Mouse (Mus musculus): ENCODE measurements at regions not wholly inside any gene's neighbourhood (a gene's known extent, or its start where the extent isn't known, plus 50 kb on each side); places are given as distances from the start of the nearest gene placed in this dataset.

DNA sequence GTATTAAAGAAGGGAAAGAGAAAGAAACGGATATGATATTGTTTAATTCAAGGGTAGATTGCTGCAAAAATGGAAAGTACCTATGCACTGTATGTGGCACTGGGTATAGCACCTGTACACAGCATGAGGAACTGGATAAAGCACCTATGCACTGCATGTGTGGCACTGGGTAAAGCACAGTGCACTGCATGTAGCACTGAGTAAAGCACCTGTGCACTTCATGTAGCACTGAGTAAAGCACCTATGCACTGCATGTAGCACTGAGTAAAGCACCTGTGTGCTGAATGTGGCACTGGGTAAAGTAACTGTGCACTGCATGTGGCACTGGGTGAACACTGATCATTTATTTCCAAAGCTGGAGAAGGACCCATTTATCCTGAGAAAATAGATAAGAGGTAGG lies 280.2 kb upstream of the Fam49a start:
- Histone ChIP-seq H3K36me3 (no peaks in the 10 kb centered on the region), H3K9me3 (no peaks in the 10 kb centered on the region), H3K4me1 (replicated peaks) (no peaks in the 10 kb centered on the region), H3K27ac (no peak overlapping the region), H3K4me3 (no peak overlapping the region), H3K27me3 (ENCODE audit: insufficient read depth, poor library complexity, severe bottlenecking) (no peaks in the 10 kb centered on the region)
- DNase-seq (ENCODE audit: low spot score) = no peak
- 86% methylated on average over 1 of the region's 1 CpGs for WGBS

DNA sequence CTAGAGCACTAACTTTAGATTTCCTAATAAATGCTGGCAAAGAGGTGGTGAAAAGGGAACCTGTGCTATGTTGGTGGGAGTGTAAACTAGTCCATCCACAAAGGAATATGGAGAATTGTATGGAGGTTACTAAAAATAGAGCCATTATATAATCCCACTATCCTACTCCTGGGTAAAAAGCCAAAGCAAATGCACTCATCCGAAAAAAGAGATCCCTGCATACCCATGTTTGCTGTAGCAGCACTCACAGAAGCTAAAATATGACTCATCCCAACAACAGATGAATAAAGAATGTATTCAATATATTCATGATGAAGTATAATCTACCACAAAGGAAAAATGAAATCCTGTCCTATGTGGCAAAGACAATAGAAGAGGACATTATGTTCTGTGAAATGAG lies 268.4 kb upstream of the Fam49a start:
- no peaks in the 10 kb centered on the region for H3K4me1 ChIP-seq (replicated peaks)
- no peaks in the 10 kb centered on the region for H3K27me3 ChIP-seq (ENCODE audit: insufficient read depth, poor library complexity, severe bottlenecking)
- no peaks in the 10 kb centered on the region for H3K9me3 ChIP-seq
- WGBS = 83% methylated on average over 1 of the region's 1 CpGs
- H3K36me3 ChIP-seq = no peaks in the 10 kb centered on the region
- DNase-seq (ENCODE audit: low spot score) = no peak
- no peak overlapping the region for H3K4me3 ChIP-seq
- H3K27ac ChIP-seq = no peak overlapping the region

DNA sequence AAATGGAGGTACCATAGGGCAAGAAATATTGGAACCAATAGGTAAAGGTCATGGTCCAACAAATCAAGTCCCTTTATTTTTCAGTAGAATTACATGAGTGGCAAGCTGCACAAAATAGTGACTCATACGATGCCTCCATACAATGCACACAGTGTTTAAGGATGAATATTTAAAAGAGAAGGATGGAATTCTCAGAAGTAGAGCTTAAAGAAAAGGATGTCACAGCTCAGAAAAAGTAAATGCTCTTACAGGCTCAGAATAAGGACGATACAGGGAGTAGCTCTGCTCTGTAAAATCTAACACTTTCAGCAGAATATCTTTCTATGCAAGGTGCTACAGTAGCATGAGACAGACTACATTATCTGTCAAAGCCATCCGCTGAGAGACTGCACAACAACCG lies 262.7 kb upstream of the Fam49a start:
- H3K9me3 ChIP-seq = no peaks in the 10 kb centered on the region
- no peak for DNase-seq (ENCODE audit: low spot score)
- no peaks in the 10 kb centered on the region for H3K27me3 ChIP-seq (ENCODE audit: insufficient read depth, poor library complexity, severe bottlenecking)
- H3K27ac ChIP-seq = no peak overlapping the region
- 92% methylated on average over 4 of the region's 4 CpGs for WGBS
- no peaks in the 10 kb centered on the region for H3K4me1 ChIP-seq (replicated peaks)
- H3K4me3 ChIP-seq = no peak overlapping the region
- H3K36me3 ChIP-seq = no peaks in the 10 kb centered on the region

DNA sequence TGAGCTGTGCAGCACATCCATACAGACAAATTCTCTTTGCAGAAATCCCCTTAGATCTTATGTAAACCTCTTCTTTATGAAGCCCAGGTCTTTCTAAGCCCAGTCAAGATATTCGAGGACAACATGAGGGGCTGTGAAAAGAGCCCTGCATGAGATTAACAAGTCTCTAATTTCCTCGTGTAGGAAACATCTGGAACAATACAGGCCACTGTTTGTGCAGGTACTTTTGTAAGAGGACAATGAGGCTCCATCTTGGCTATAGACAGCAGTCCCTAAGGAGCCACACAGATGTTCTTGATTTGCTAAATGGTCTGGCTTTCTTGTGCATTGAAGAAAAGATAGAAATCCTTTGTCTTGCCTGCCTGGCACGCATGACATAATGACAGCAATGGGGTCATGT lies 259.5 kb upstream of the Fam49a start:
- Histone ChIP-seq H3K27me3 (ENCODE audit: insufficient read depth, poor library complexity, severe bottlenecking) (no peaks in the 10 kb centered on the region), H3K4me1 (replicated peaks) (no peaks in the 10 kb centered on the region), H3K4me3 (no peak overlapping the region), H3K36me3 (no peaks in the 10 kb centered on the region), H3K9me3 (no peaks in the 10 kb centered on the region), H3K27ac (no peak overlapping the region)
- 26% methylated on average over 3 of the region's 3 CpGs for WGBS
- DNase-seq (ENCODE audit: low spot score) = peak; percentile 3

DNA sequence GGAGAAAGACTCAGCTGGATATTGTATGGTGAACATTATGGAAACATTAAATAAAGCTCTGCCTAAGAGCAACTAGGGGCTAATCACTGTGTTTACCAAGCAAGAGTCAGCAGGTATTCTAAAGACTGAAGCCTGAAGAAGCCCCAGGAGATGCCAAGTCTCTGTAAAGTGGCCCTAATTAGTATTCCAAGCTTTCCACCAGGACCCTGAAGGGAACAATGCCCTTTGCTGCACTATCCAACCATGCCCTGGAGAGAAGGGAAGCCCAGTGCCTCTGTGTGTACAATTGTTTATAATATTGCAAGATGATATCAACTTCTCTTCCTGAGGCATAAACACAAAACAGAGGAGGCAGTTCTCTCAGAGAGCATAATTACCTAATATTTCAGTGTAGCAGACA lies 251.3 kb upstream of the Fam49a start:
- H3K27ac ChIP-seq = no peak overlapping the region
- H3K27me3 ChIP-seq (ENCODE audit: insufficient read depth, poor library complexity, severe bottlenecking) = no peaks in the 10 kb centered on the region
- no peak overlapping the region for H3K4me3 ChIP-seq
- H3K36me3 ChIP-seq = no peaks in the 10 kb centered on the region
- no peak for DNase-seq (ENCODE audit: low spot score)
- no peaks in the 10 kb centered on the region for H3K4me1 ChIP-seq (replicated peaks)
- no peaks in the 10 kb centered on the region for H3K9me3 ChIP-seq

DNA sequence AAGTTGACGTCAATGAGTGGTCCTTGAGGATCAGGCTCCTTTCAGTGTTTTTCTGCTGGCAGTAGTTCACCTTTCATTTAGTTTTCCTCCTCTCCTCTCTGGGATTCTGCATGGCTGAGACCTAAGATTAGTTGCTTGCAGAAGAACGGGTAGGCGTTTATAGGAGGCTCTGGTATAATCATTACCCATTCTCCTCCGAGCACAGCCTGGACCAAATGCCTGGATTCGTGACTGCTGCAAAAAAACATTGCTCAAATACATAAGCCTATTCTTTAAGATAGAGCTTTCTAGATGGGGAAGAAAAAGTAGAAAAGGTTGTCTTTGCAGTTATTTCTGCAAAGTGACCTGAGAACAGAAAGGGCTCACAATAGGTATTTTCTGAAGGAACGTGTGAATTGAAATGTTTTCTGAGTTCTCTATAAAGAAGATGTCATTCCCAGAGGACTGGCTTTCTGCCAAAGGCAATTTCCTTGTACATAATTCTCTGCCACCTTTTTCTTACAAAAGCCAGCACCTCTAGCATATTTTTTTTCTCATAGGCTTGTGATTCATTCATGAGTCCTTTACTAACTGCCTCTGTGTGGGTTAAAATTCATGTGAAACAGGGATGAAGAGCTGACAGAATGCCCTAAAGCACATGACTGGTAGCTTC lies 238.0 kb upstream of the Fam49a start:
- Histone ChIP-seq H3K36me3 (no peaks in the 10 kb centered on the region), H3K4me1 (replicated peaks) (no peaks in the 10 kb centered on the region), H3K9me3 (no peaks in the 10 kb centered on the region), H3K27me3 (ENCODE audit: insufficient read depth, poor library complexity, severe bottlenecking) (no peaks in the 10 kb centered on the region), H3K27ac (no peak overlapping the region), H3K4me3 (no peak overlapping the region)
- DNase-seq (ENCODE audit: low spot score) = no peak
- WGBS = 90% methylated on average over 6 of the region's 6 CpGs

DNA sequence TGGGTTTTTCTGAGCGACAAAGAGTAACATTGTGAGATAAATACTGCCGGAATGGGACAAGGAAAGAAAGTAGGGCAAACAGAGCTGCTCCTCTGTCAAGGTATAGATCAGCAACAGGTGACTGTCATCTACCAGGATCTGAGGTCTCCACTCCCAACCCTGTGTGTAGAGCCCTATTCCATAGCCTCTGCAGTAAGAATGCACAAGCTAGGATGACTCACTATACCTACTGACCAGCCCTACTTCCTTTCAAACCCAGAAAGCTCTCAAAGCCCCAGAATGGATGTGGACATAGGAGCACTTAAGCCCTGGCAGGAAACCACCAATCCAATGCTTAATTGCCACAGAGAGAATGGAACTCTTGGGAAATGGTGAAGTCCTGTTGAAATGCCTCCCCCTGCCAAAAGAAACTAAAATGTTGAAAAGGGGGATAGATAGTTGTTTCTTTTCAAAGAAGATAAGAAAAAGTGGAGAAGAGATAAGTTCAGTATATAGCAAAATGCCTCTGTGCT lies 231.8 kb upstream of the Fam49a start:
- WGBS = 90% methylated on average over 2 of the region's 2 CpGs
- DNase-seq (ENCODE audit: low spot score) = no peak
- Histone ChIP-seq H3K27me3 (ENCODE audit: insufficient read depth, poor library complexity, severe bottlenecking) (no peaks in the 10 kb centered on the region), H3K4me1 (replicated peaks) (no peaks in the 10 kb centered on the region), H3K27ac (no peak overlapping the region), H3K36me3 (no peaks in the 10 kb centered on the region), H3K9me3 (no peaks in the 10 kb centered on the region), H3K4me3 (no peak overlapping the region)

DNA sequence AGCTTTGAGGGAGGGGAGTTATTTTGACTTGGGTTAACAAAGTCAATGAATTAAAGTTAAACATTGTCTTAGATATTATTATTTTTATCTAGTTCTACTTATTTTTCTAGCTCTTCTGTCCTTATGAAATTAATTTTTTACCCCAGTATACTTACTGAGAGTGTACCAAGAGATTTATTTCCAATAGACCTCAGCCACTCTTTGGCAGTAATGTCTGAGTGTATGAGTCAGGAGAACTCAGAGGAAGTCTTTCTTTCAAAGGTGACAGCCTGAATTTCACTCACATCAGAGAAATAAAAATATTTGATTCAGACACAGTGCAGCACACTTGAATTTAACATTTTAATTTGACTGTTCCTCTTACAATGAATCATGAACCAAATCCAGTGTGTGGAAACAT lies 227.4 kb upstream of the Fam49a start:
- Histone ChIP-seq H3K4me1 (replicated peaks) (no peaks in the 10 kb centered on the region), H3K36me3 (no peaks in the 10 kb centered on the region), H3K9me3 (no peaks in the 10 kb centered on the region), H3K27me3 (ENCODE audit: insufficient read depth, poor library complexity, severe bottlenecking) (no peaks in the 10 kb centered on the region), H3K27ac (no peak overlapping the region), H3K4me3 (no peak overlapping the region)
- DNase-seq (ENCODE audit: low spot score) = no peak

DNA sequence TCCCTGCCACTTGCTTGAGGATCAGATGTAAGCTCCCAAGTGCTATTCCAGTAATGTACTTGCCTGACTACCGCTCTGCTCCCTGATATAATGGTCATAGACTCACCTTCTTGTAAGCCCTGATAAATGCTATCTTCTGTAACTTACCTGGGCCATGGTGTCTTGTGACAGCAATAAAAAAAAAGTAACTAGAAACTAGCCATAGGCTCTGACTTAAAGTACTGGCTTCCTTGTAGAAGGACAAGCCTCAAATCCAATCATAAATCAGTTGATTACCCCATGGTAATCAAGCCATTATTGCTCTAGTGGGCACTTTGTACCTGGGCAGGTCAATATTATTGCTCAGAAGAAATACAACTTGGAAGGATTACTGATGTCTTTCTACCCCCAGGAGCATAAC lies 222.7 kb upstream of the Fam49a start:
- 87% methylated on average over 1 of the region's 1 CpGs for WGBS
- Histone ChIP-seq H3K36me3 (no peaks in the 10 kb centered on the region), H3K9me3 (no peaks in the 10 kb centered on the region), H3K27me3 (ENCODE audit: insufficient read depth, poor library complexity, severe bottlenecking) (no peaks in the 10 kb centered on the region), H3K4me3 (no peak overlapping the region), H3K27ac (no peak overlapping the region), H3K4me1 (replicated peaks) (no peaks in the 10 kb centered on the region)
- no peak for DNase-seq (ENCODE audit: low spot score)

DNA sequence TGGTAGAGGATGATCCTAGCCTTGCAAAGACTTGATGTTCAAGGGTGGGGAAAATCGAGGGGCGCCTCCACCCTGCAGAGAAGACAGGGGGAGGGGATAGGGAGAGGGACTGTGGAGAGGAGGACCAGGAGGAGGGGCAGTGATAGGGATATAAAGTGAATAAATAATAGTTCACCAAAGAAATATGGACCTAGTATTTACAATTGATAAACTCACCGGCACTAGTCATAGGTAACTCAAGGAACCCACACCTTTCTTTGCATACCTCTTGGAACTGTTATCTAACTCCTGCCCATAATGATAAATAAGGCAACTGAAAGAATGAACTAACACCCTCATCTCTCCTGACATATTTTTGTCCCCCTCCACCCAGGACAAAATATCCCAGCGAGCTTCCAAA lies 199.7 kb upstream of the Fam49a start:
- H3K9me3 ChIP-seq = no peaks in the 10 kb centered on the region
- no peaks in the 10 kb centered on the region for H3K36me3 ChIP-seq
- no peak for DNase-seq (ENCODE audit: low spot score)
- no peaks in the 10 kb centered on the region for H3K4me1 ChIP-seq (replicated peaks)
- H3K4me3 ChIP-seq = no peak overlapping the region
- WGBS = 87% methylated on average over 4 of the region's 4 CpGs
- no peak overlapping the region for H3K27ac ChIP-seq
- no peaks in the 10 kb centered on the region for H3K27me3 ChIP-seq (ENCODE audit: insufficient read depth, poor library complexity, severe bottlenecking)

DNA sequence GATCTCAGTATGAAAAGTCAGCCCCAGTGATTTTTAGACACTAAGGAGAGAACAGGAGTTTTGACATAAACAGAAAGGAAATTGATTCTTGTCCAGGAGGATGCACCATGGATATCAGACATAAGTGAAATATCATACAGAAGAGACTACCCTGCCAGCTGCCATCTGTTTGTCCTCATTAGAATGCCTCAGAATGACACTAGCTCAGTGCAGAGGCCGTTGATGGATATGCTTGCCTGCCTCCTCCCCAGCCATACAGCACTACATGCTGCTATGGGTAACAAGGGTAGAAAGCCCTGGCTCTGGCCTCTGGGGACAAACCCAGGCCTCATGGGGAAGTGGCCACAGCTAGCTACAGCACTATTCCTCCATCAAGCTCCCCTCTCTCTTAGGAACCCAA lies 198.0 kb upstream of the Fam49a start:
- Histone ChIP-seq H3K27me3 (ENCODE audit: insufficient read depth, poor library complexity, severe bottlenecking) (no peaks in the 10 kb centered on the region), H3K4me1 (replicated peaks) (no peaks in the 10 kb centered on the region), H3K36me3 (no peaks in the 10 kb centered on the region), H3K27ac (no peak overlapping the region), H3K4me3 (no peak overlapping the region), H3K9me3 (no peaks in the 10 kb centered on the region)
- WGBS = 64% methylated on average over 1 of the region's 1 CpGs
- DNase-seq (ENCODE audit: low spot score) = no peak

DNA sequence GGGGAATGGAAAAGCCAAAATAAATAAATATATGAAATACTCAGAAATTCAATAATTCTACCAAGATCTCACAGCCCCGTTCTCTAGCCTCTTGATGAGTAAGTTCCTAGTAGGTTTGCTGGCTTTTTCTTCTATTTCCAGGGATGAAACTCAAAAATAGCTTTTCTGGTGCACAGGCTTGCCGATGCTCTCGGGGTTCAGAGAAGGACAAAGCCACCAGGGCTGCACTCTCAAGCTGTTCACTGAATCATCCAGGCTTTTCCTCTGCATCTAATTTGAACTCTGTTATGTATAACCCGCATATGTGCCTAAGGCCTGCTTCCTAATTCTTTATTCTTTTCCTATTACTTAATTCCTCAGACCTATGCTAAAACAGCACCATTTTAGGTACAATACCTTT lies 197.5 kb upstream of the Fam49a start:
- 90% methylated on average over 4 of the region's 4 CpGs for WGBS
- H3K9me3 ChIP-seq = no peaks in the 10 kb centered on the region
- H3K36me3 ChIP-seq = no peaks in the 10 kb centered on the region
- no peaks in the 10 kb centered on the region for H3K27me3 ChIP-seq (ENCODE audit: insufficient read depth, poor library complexity, severe bottlenecking)
- no peak overlapping the region for H3K27ac ChIP-seq
- DNase-seq (ENCODE audit: low spot score) = no peak
- H3K4me1 ChIP-seq (replicated peaks) = no peaks in the 10 kb centered on the region
- H3K4me3 ChIP-seq = no peak overlapping the region

DNA sequence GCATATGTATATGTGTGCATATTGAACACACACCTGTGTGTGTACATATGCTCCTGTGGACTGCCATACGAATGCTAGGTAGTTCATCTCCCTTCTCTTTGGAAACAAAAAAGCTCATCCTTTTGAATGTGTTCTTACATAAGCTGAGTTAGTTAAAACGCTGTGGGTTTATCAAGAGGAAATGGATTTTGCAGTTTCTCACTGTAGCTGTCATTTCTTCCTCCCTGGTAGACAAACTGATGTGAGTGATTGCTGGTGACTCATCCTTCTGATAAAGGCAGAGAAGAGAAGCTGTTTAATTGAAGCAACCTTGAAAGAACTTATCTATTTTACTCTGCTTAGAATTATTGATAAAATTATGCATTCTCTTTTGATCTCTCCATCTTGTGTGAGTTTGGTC lies 173.6 kb upstream of the Fam49a start:
- no peak for DNase-seq (ENCODE audit: low spot score)
- H3K4me1 ChIP-seq (replicated peaks) = no peaks in the 10 kb centered on the region
- H3K4me3 ChIP-seq = no peak overlapping the region
- H3K9me3 ChIP-seq = no peaks in the 10 kb centered on the region
- 80% methylated on average over 2 of the region's 2 CpGs for WGBS
- no peaks in the 10 kb centered on the region for H3K27me3 ChIP-seq (ENCODE audit: insufficient read depth, poor library complexity, severe bottlenecking)
- H3K36me3 ChIP-seq = no peaks in the 10 kb centered on the region
- H3K27ac ChIP-seq = no peak overlapping the region
